Mouse (Mus musculus) forebrain, embryonic 14.5 days (tissue): ENCODE data around the gene Kat2b. TPM values are rescaled to one million over a fixed set of nuclear protein-coding genes. Genes with fewer than 3 reads are reported as not detected.

Experiments used
- ATAC-seq: fragments of 200-750 bp; cut with Nextera tagmentation; 2 replicates; pipeline ENCODE4 v1.8.0; 2017; ENCODE audit warnings: mild to moderate bottlenecking, moderate library complexity
- DNase-seq: peaks from one replicate; pipeline ENCODE4 v3.0.0-alpha.2; 2015; ENCODE audit warnings: low spot score
- H3K27ac ChIP-seq: fragments of 300-500 bp; sonication (generic); 2 replicates; pipeline ENCODE4 v1.5.1; 2014; ENCODE audit warnings: low read depth, mild to moderate bottlenecking, control low read depth, low read length, moderate library complexity
- H3K27me3 ChIP-seq: fragments of 300-500 bp; sonication (generic); replicated peaks from 2 replicates; pipeline ENCODE4 v1.6.1; 2014; ENCODE audit warnings: low read length, control low read depth, mixed read lengths; ENCODE audit not compliant: control insufficient read depth, insufficient read depth
- H3K36me3 ChIP-seq: fragments of 300-500 bp; sonication (generic); 2 replicates; pipeline ENCODE4 v1.6.1; 2014; ENCODE audit warnings: low read length, control low read depth; ENCODE audit not compliant: control insufficient read depth, insufficient read depth
- H3K4me1 ChIP-seq: fragments of 300-500 bp; sonication (generic); 2 replicates; pipeline ENCODE4 v1.6.1; 2014; ENCODE audit warnings: antibody characterized with exemption, low read length, control low read depth; ENCODE audit not compliant: control insufficient read depth, insufficient read depth
- H3K4me2 ChIP-seq: fragments of 300-500 bp; sonication (generic); 2 replicates; pipeline ENCODE4 v1.6.1; 2014; ENCODE audit warnings: mild to moderate bottlenecking, control low read depth, low read length
- H3K4me3 ChIP-seq: fragments of 300-500 bp; sonication (generic); 2 replicates; pipeline ENCODE4 v1.5.1; 2014; ENCODE audit warnings: low read depth, low read length, control low read depth
- H3K9ac ChIP-seq: fragments of 300-500 bp; sonication (generic); 2 replicates; pipeline ENCODE4 v1.6.1; 2014; ENCODE audit warnings: mild to moderate bottlenecking, low read length, control low read depth, moderate library complexity
- H3K9me3 ChIP-seq: fragments of 300-500 bp; sonication (generic); replicated peaks from 2 replicates; pipeline ENCODE4 v1.6.1; 2016; ENCODE audit warnings: low read length, control low read depth, mixed read lengths; ENCODE audit not compliant: control insufficient read depth
- WGBS: fragments of 180-500 bp; shearing (Covaris S2); extraction: QIAGEN DNeasy Blood & Tissue Kit; methylation state at CpG from one replicate; pipeline ENCODE4 v1.1.7; 2014; 5-methylcytosine and 5-hydroxymethylcytosine counted together
- polyA plus RNA-seq: library from polyadenylated mRNA; unstranded; fragments of >200 nt; fragmentation: Nextera tagmentation; extraction: Ambion mirVana; gene quantifications from 2 replicates; pipeline ENCODE4 v1.2.1, GENCODE M21; 2014

The Kat2b gene
- polyA plus RNA-seq, 1 experiment from 2014 or later: 6.4 TPM

- Histone ChIP-seq H3K4me1 (peaks cover 9% of the 10 kb centered on the region; the same call in 1 of the 2 replicates), H3K9me3 (no peaks in the 10 kb centered on the region), H3K36me3 (no peaks in the 10 kb centered on the region), H3K9ac (no peak overlapping the region), H3K27me3 (no peaks in the 10 kb centered on the region), H3K4me3 (no peak overlapping the region), H3K4me2 (no peak overlapping the region), H3K27ac (peak overlapping the region; percentile 65)
- ATAC-seq (peak; percentile 85), DNase-seq (peak; percentile 77)
- 35% methylated on average over 8 of the region's 8 CpGs for WGBS
These were observed 15.1 kb upstream of the Kat2b start for GRCm38 (mm10) chr17:53551306-53552299.

DNA sequence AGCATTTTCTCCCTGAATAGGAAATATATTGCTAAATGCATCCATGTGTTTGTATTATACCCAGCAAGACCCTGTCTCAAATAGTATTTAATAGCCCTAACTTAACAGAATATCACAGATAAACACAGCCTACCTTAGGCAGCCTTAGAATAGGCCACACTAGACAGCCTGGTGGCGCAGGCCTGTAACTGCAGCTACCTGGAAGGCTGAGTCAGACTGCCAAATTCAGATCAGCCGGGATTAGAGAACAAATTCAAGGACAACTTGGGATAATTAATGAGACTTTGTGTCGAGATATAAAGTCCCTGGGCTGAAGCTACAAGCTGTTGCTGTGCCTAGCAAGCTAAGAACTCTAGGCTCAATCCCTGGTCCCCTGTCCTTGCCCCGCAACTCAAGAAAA is 12.6 kb upstream of the Kat2b start:
- DNase-seq: peak; percentile 14
- Histone ChIP-seq H3K36me3 (no peaks in the 10 kb centered on the region), H3K27ac (no peak overlapping the region), H3K27me3 (no peaks in the 10 kb centered on the region), H3K4me3 (no peak overlapping the region), H3K4me1 (peaks cover 9% of the 10 kb centered on the region; the same call in 1 of the 2 replicates), H3K4me2 (no peak overlapping the region), H3K9me3 (no peaks in the 10 kb centered on the region), H3K9ac (no peak overlapping the region)
- no peak for ATAC-seq
- WGBS: 54% methylated on average over 4 of the region's 4 CpGs

DNA sequence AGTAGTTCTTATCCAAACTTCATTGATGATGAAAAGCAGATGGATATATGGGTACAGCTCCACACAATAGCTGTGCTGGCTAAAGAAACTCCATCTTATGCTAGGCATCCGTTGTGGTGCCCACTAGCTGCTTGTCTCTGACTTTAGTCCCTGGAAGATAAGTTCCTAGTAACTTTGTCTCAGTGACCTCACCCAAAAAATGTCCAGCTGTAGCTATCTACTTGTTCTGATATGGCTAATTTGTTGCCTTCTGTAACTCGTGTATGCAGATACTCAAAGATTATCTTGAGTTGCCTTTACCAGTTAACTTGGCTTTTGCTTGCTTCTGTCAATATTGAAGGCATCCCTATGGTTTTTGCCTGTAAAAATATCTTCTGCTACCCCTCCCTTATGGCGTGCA is 11.8 kb upstream of the Kat2b start:
- no peaks in the 10 kb centered on the region for H3K9me3 ChIP-seq
- no peak overlapping the region for H3K4me3 ChIP-seq
- DNase-seq (no peak), ATAC-seq (no peak)
- peaks cover 9% of the 10 kb centered on the region; the same call in 1 of the 2 replicates for H3K4me1 ChIP-seq
- no peak overlapping the region for H3K9ac ChIP-seq
- no peak overlapping the region for H3K27ac ChIP-seq
- no peak overlapping the region for H3K4me2 ChIP-seq
- H3K27me3 ChIP-seq: no peaks in the 10 kb centered on the region
- no peaks in the 10 kb centered on the region for H3K36me3 ChIP-seq
- WGBS: 76% methylated on average over 3 of the region's 3 CpGs

DNA sequence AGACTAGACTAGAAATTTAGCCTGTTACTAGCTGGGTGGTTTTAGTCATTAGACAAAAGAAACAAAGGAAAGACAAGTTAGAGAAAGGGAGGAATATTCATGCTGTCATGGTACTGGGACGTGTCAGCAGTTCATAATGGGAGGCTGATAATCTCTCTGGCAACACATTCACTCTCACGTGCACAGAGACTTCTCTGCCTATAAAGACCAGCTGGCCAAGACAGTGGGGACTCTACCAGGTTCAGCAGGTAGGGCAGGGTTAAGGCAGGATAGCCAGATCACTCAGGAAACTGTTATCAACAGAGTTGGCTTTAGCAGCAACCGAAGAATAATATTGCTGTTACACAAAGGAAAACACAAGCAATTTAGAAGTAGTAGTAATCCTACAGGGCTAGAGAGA is 9.2 kb upstream of the Kat2b start:
- DNase-seq (no peak), ATAC-seq (no peak)
- no peaks in the 10 kb centered on the region for H3K27me3 ChIP-seq
- H3K9me3 ChIP-seq: no peaks in the 10 kb centered on the region
- no peak overlapping the region for H3K4me3 ChIP-seq
- no peaks in the 10 kb centered on the region for H3K4me1 ChIP-seq
- WGBS: 54% methylated on average over 3 of the region's 3 CpGs
- no peak overlapping the region for H3K4me2 ChIP-seq
- H3K27ac ChIP-seq: no peak overlapping the region
- H3K36me3 ChIP-seq: no peaks in the 10 kb centered on the region
- no peak overlapping the region for H3K9ac ChIP-seq

DNA sequence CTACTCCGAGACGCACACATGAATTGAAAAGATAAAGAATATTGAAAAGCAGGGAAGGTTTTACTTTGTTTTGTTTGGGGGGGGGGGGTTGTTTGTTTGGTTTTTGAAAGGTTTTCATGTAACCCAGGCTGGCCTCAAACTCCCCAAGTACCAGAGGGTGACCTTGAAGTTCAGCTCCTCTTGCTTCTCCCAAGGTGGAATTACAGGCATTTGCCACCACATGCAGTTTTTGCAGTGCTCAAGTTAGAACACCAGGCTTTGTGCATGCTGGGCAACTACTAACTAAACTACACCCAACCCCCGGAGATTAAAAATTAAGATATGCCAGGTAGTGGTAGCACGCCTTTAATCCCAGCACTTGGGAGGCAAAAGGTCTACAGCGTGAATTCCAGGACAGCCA is 7.0 kb upstream of the Kat2b start:
- Histone ChIP-seq H3K4me1 (no peaks in the 10 kb centered on the region), H3K27me3 (no peaks in the 10 kb centered on the region), H3K9me3 (no peaks in the 10 kb centered on the region), H3K36me3 (no peaks in the 10 kb centered on the region), H3K27ac (no peak overlapping the region), H3K4me3 (no peak overlapping the region), H3K9ac (no peak overlapping the region), H3K4me2 (no peak overlapping the region)
- ATAC-seq (no peak), DNase-seq (no peak)
- WGBS: 94% methylated on average over 5 of the region's 5 CpGs

- 81% methylated on average over 4 of the region's 4 CpGs for WGBS
- H3K4me2 ChIP-seq: no peak overlapping the region
- peaks cover 4% of the 10 kb centered on the region for H3K4me1 ChIP-seq
- DNase-seq (no peak), ATAC-seq (no peak)
- no peaks in the 10 kb centered on the region for H3K27me3 ChIP-seq
- H3K9ac ChIP-seq: no peak overlapping the region
- no peaks in the 10 kb centered on the region for H3K9me3 ChIP-seq
- no peak overlapping the region for H3K27ac ChIP-seq
- H3K36me3 ChIP-seq: no peaks in the 10 kb centered on the region
- H3K4me3 ChIP-seq: no peak overlapping the region
These were observed 5.1 kb upstream of the Kat2b start for GRCm38 (mm10) chr17:53561458-53562029.

- DNase-seq (no peak), ATAC-seq (no peak)
- 88% methylated on average over 4 of the region's 4 CpGs for WGBS
- no peak overlapping the region for H3K27ac ChIP-seq
- H3K4me3 ChIP-seq: no peak overlapping the region
- no peaks in the 10 kb centered on the region for H3K36me3 ChIP-seq
- H3K27me3 ChIP-seq: no peaks in the 10 kb centered on the region
- H3K9ac ChIP-seq: no peak overlapping the region
- H3K9me3 ChIP-seq: no peaks in the 10 kb centered on the region
- H3K4me1 ChIP-seq: peaks cover 16% of the 10 kb centered on the region
- no peak overlapping the region for H3K4me2 ChIP-seq
These were observed 1.8 kb upstream of the Kat2b start for GRCm38 (mm10) chr17:53564837-53565236.

GRCm38 (mm10) chr17:53566919-53567345 is 271 bp downstream of the Kat2b start:
- Histone ChIP-seq H3K4me1 (peaks cover 16% of the 10 kb centered on the region), H3K4me3 (peak overlapping the region; percentile 87), H3K9ac (peak overlapping the region; percentile 95), H3K9me3 (no peaks in the 10 kb centered on the region), H3K27me3 (no peaks in the 10 kb centered on the region), H3K36me3 (no peaks in the 10 kb centered on the region), H3K27ac (peak overlapping the region; percentile 98), H3K4me2 (peak overlapping the region; percentile 81)
- peak; percentile 82 for DNase-seq
- ATAC-seq: peak; percentile 59
- WGBS: under 1% methylated on average over 32 of the region's 51 CpGs
